Comparison of ENCODE assay signal across 12 mouse cellular contexts in the genomic region with DNA sequence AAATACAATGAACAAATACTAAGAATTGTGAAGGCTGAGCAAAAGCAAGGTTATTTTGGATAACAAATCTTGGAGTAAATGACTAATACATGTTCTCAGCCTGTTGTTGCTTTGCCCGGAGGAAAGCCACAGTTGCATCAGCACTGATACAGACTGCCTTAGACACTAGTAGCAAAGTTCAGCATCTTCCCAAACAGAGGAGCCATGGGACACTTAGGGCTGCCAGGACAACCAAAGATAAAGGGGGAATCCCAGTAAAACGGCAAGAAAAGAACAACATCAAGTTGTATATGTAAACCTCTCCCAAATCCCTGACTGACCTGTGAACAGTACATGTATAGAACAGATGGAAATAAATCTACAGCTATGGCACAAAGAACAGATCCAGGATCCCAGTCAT. TPM values are rescaled to one million over a fixed set of nuclear protein-coding genes. Genes with fewer than 3 reads are reported as not detected.
"Had no signal": no experiment of that assay in that cellular context is flagged by ENCODE, and none has a peak within 500 bp of the region (broad histone marks: within the 10 kb centered on the region; RNA-seq: fewer than 3 reads in every experiment).

No protein-coding gene starts in this region.

- DNase-seq: lung, embryonic 14.5 days; lung, postnatal 4 days; midbrain, embryonic 14.5 days; retina, postnatal 1 day; right cerebral cortex, adult 18-20 months; right cerebral cortex, postnatal 25 days; right cerebral cortex, postnatal 4 days; spleen, adult 18-20 months; thymus, adult 18-20 months; thymus, postnatal 14 days; thymus, postnatal 36 days had no signal

RNA-seq across cellular contexts. Expression of a gene that starts 13.1 kb away (rescaled TPM):
- polyA plus RNA-seq: myocyte had no signal
